Mouse (Mus musculus) right cerebral cortex, postnatal 10 days (tissue): ENCODE measurements around the gene Gnaz.
A peak's percentile ranks its signal among the peaks of the same experiment; 100 is the strongest.

Source experiments
- DNase-seq, 2 experiments: peaks; one replicate each; pipeline ENCODE4 v3.0.0; 2021; ENCODE audit warnings: low spot score in 2 of 2

The Gnaz gene

GRCm38 (mm10) chr10:74966850-74967451, at the start of gene Gnaz:
TSS of gene Gnaz (plus strand) at chr10:74967177.
- peak; percentile 99 for DNase-seq

- no peak for DNase-seq
These were observed 47.7 kb upstream of the Gnaz start for GRCm38 (mm10) chr10:74919277-74919676.

GRCm38 (mm10) chr10:74920853-74921567, 46.0 kb upstream of the Gnaz start:
- peak; percentile 80 to 83 for DNase-seq

GRCm38 (mm10) chr10:74921614-74922013, 45.4 kb upstream of the Gnaz start:
- no peak for DNase-seq

- peak; percentile 72 to 80 for DNase-seq
These were observed 44.2 kb upstream of the Gnaz start for GRCm38 (mm10) chr10:74922763-74923162.

- peak in 1 of 2 experiments; percentile 34 for DNase-seq
These were observed 42.7 kb upstream of the Gnaz start for GRCm38 (mm10) chr10:74924274-74924673.

- DNase-seq, result peak; percentile 76
These were observed 41.7 kb upstream of the Gnaz start for GRCm38 (mm10) chr10:74925324-74925723.

GRCm38 (mm10) chr10:74928276-74928675, 38.7 kb upstream of the Gnaz start:
- DNase-seq, result no peak

- no peak for DNase-seq
These were observed 37.4 kb upstream of the Gnaz start for GRCm38 (mm10) chr10:74929578-74929977.

GRCm38 (mm10) chr10:74930541-74930940, 36.4 kb upstream of the Gnaz start:
- no peak for DNase-seq

GRCm38 (mm10) chr10:74931631-74932030, 35.3 kb upstream of the Gnaz start:
- DNase-seq, result no peak

- no peak for DNase-seq
These were observed 34.5 kb upstream of the Gnaz start for GRCm38 (mm10) chr10:74932487-74932886.

GRCm38 (mm10) chr10:74933548-74934190, 33.3 kb upstream of the Gnaz start:
- DNase-seq, result peak; percentile 58 to 61

GRCm38 (mm10) chr10:74934521-74934920, 32.5 kb upstream of the Gnaz start:
- no peak for DNase-seq

GRCm38 (mm10) chr10:74935016-74935415, 32.0 kb upstream of the Gnaz start:
- DNase-seq, result peak; percentile 47 to 51

- peak; percentile 50 to 51 for DNase-seq
These were observed 29.8 kb upstream of the Gnaz start for GRCm38 (mm10) chr10:74937003-74937790.

GRCm38 (mm10) chr10:74938410-74938809, 28.6 kb upstream of the Gnaz start:
- peak in 1 of 2 experiments; percentile 23 for DNase-seq

GRCm38 (mm10) chr10:74939300-74939699, 27.7 kb upstream of the Gnaz start:
- DNase-seq, result no peak

GRCm38 (mm10) chr10:74940795-74941194, 26.2 kb upstream of the Gnaz start:
- DNase-seq, result no peak

GRCm38 (mm10) chr10:74952830-74953443, 14.0 kb upstream of the Gnaz start:
- peak in 1 of 2 experiments; percentile 62 for DNase-seq

GRCm38 (mm10) chr10:74964380-74964779, 2.6 kb upstream of the Gnaz start:
- DNase-seq, result no peak
